Mouse (Mus musculus) kidney, postnatal 14 days (tissue): ENCODE results near the gene Ormdl2.
"Not testable (repeated sequence)": the region's sequence is repeated elsewhere in the genome, so short reads cannot be mapped to it uniquely, and the experiment has no call there.

ENCODE experiments used
- DNase-seq: peaks from one replicate; pipeline ENCODE4 v3.0.0; 2022; ENCODE audit warnings: mixed read lengths

Gene Ormdl2

GRCm38 (mm10) chr10:128821358-128822056, at the start of gene Ormdl2:
Gene Ormdl2, minus strand, starts transcription at chr10:128821645.
- DNase-seq, result peak; percentile 99

GRCm38 (mm10) chr10:128870341-128870740, 48.9 kb upstream of the Ormdl2 start:
- no peak for DNase-seq

- no peak for DNase-seq
Measured at GRCm38 (mm10) chr10:128866518-128866917, 45.1 kb upstream of the Ormdl2 start.

- no peak for DNase-seq
Measured at GRCm38 (mm10) chr10:128866042-128866441, 44.6 kb upstream of the Ormdl2 start.

- no peak for DNase-seq
Measured at GRCm38 (mm10) chr10:128861176-128861575, 39.7 kb upstream of the Ormdl2 start.

GRCm38 (mm10) chr10:128850339-128850738, 28.9 kb upstream of the Ormdl2 start:
- DNase-seq, result no peak

GRCm38 (mm10) chr10:128848426-128848825, 27.0 kb upstream of the Ormdl2 start:
- peak; percentile 8 for DNase-seq

- DNase-seq, result no peak
Measured at GRCm38 (mm10) chr10:128846664-128847063, 25.2 kb upstream of the Ormdl2 start.

- peak; percentile 38 for DNase-seq
Measured at GRCm38 (mm10) chr10:128845516-128845915, 24.1 kb upstream of the Ormdl2 start.

- no peak for DNase-seq
Measured at GRCm38 (mm10) chr10:128843260-128843659, 21.8 kb upstream of the Ormdl2 start.

- no peak for DNase-seq
Measured at GRCm38 (mm10) chr10:128840612-128841011, 19.2 kb upstream of the Ormdl2 start.

- DNase-seq, result no peak
Measured at GRCm38 (mm10) chr10:128839434-128839833, 18.0 kb upstream of the Ormdl2 start.

GRCm38 (mm10) chr10:128837400-128837799, 16.0 kb upstream of the Ormdl2 start:
- DNase-seq, result no peak

GRCm38 (mm10) chr10:128823821-128824220, 2.4 kb upstream of the Ormdl2 start:
- no peak for DNase-seq

- not testable (repeated sequence) for DNase-seq
Measured at GRCm38 (mm10) chr10:128823087-128823486, 1.6 kb upstream of the Ormdl2 start.

GRCm38 (mm10) chr10:128822135-128822534, 690 bp upstream of the Ormdl2 start:
- DNase-seq, result no peak

- no peak for DNase-seq
Measured at GRCm38 (mm10) chr10:128820217-128820616, 1.2 kb downstream of the Ormdl2 start.

GRCm38 (mm10) chr10:128817033-128817432, 4.4 kb downstream of the Ormdl2 start, which contains the start of gene Sarnp:
Gene Sarnp, plus strand, starts transcription at chr10:128817333.
- no peak for DNase-seq

- DNase-seq, result no peak
Measured at GRCm38 (mm10) chr10:128807018-128807417, 14.4 kb downstream of the Ormdl2 start.

GRCm38 (mm10) chr10:128806086-128806485, 15.4 kb downstream of the Ormdl2 start:
- DNase-seq, result no peak

- peak; percentile 97 for DNase-seq
Measured at GRCm38 (mm10) chr10:128805092-128806000, 16.1 kb downstream of the Ormdl2 start.

GRCm38 (mm10) chr10:128804271-128805091, 17.0 kb downstream of the Ormdl2 start, which contains the start of gene Tmem198b:
Gene Tmem198b, minus strand, starts transcription at chr10:128804370.
- DNase-seq, result peak; percentile 79

- DNase-seq, result peak; percentile 67
Measured at GRCm38 (mm10) chr10:128803771-128804270, 17.6 kb downstream of the Ormdl2 start, which contains the start of gene Dnajc14. Gene Dnajc14, plus strand, starts transcription at chr10:128804062.
